Mouse (Mus musculus) liver, embryonic 13.5 days (tissue): ENCODE data around the gene Ccdc113. TPM values are rescaled to one million over a fixed set of nuclear protein-coding genes. Genes with fewer than 3 reads are reported as not detected.

Experiments used
- ATAC-seq: fragments of 200-750 bp; cut with Nextera tagmentation; 2 replicates; pipeline ENCODE4 v1.8.0; 2017; ENCODE audit warnings: low read depth, mild to moderate bottlenecking, moderate number of reproducible peaks, moderate library complexity
- DNase-seq: peaks from one replicate; pipeline ENCODE4 v3.0.0; 2022
- H3K27ac ChIP-seq: fragments of 300-500 bp; sonication (generic); 2 replicates; pipeline ENCODE4 v1.5.1; 2015; ENCODE audit warnings: moderate library complexity, mild to moderate bottlenecking, inconsistent platforms
- H3K27me3 ChIP-seq: fragments of 300-500 bp; sonication (generic); 2 replicates; pipeline ENCODE4 v1.6.1; 2015; ENCODE audit warnings: mild to moderate bottlenecking, inconsistent platforms
- H3K36me3 ChIP-seq: fragments of 300-500 bp; sonication (generic); 2 replicates; pipeline ENCODE4 v1.6.1; 2015; ENCODE audit warnings: mild to moderate bottlenecking, inconsistent platforms
- H3K4me1 ChIP-seq: fragments of 300-500 bp; sonication (generic); replicated peaks from 2 replicates; pipeline ENCODE4 v1.6.1; 2015; ENCODE audit warnings: inconsistent platforms
- H3K4me2 ChIP-seq: fragments of 300-500 bp; sonication (generic); 2 replicates; pipeline ENCODE4 v1.6.1; 2015; ENCODE audit warnings: inconsistent platforms, mild to moderate bottlenecking, moderate library complexity
- H3K4me3 ChIP-seq: fragments of 300-500 bp; sonication (generic); replicated peaks from 2 replicates; pipeline ENCODE4 v1.5.1; 2015; ENCODE audit warnings: mild to moderate bottlenecking, inconsistent platforms
- H3K9ac ChIP-seq: fragments of 300-500 bp; sonication (generic); 2 replicates; pipeline ENCODE4 v1.6.1; 2015; ENCODE audit warnings: mild to moderate bottlenecking, inconsistent platforms
- H3K9me3 ChIP-seq: fragments of 300-500 bp; sonication (generic); replicated peaks from 2 replicates; pipeline ENCODE4 v1.6.1; 2016; ENCODE audit warnings: inconsistent platforms
- WGBS: fragments of 180-500 bp; shearing (Covaris S2); methylation state at CpG from one replicate; pipeline ENCODE4 v1.1.7; 2015; ENCODE audit not compliant: insufficient replicate concordance; 5-methylcytosine and 5-hydroxymethylcytosine counted together
- polyA plus RNA-seq: library from polyadenylated mRNA; unstranded; fragments of >200 nt; fragmentation: Nextera tagmentation; extraction: Ambion mirVana; gene quantifications from 2 replicates; pipeline ENCODE4 v1.2.1, GENCODE M21; 2015

Gene Ccdc113
- polyA plus RNA-seq, 1 experiment from 2014 or later, result not detected

DNA sequence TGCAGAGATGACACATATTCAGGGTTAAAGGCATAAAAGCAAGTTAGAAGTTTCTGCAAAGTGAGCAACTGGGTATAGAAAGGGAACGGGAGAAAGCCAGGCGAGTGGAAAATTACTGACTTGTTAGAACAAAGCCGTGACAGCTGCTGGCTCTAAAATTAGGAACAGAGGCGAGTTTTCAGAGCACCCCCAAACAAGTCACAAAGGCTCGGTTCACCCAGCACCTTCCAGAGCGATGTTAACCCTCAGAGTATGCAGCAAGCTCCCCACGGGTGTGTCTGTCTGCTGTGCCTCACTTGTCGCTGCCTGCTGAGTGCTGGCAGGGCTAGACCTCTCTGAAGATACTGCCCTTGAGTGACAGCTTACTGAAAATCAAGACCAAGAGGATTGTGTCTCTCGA is 73.3 kb downstream of the Ccdc113 start:
- no peaks in the 10 kb centered on the region for H3K36me3 ChIP-seq
- no peak overlapping the region for H3K27ac ChIP-seq
- no peak overlapping the region for H3K4me2 ChIP-seq
- H3K27me3 ChIP-seq, result peaks cover 9% of the 10 kb centered on the region; the same call in 1 of the 2 replicates
- ATAC-seq, result no peak
- H3K4me1 ChIP-seq, result peaks cover 11% of the 10 kb centered on the region
- H3K4me3 ChIP-seq, result no peak overlapping the region
- 51% methylated on average over 9 of the region's 9 CpGs for WGBS
- H3K9ac ChIP-seq, result no peak overlapping the region
- H3K9me3 ChIP-seq, result no peaks in the 10 kb centered on the region
- DNase-seq, result no peak

Other genes starting within 250 kb of the Ccdc113 start
- not detected in 2 replicates for gene Cngb1, start 227.5 kb upstream of the Ccdc113 start, polyA plus RNA-seq
- not detected in 2 replicates for gene Tepp, start 223.5 kb upstream of the Ccdc113 start, polyA plus RNA-seq
- gene Zfp319, start 202.1 kb upstream of the Ccdc113 start, polyA plus RNA-seq, result 0.78 and 1.2 TPM in 2 replicates
- gene Usb1, start 201.8 kb upstream of the Ccdc113 start, polyA plus RNA-seq, result 13.0 and 15.2 TPM in 2 replicates
- 0.86 and 1.1 TPM in 2 replicates for gene Mmp15, start 181.8 kb upstream of the Ccdc113 start, polyA plus RNA-seq
- gene Cfap20, start 99.2 kb upstream of the Ccdc113 start, polyA plus RNA-seq, result 41.2 TPM in 2 replicates
- 4.9 and 6.2 TPM in 2 replicates for gene Csnk2a2, start 44.0 kb upstream of the Ccdc113 start, polyA plus RNA-seq
- not detected in 2 replicates for gene Prss54, start 42.3 kb downstream of the Ccdc113 start, polyA plus RNA-seq
- 11.2 and 13.2 TPM in 2 replicates for gene Gins3, start 99.4 kb downstream of the Ccdc113 start, polyA plus RNA-seq
- 1.6 and 1.7 TPM in 2 replicates for gene Ndrg4, start 142.9 kb downstream of the Ccdc113 start, polyA plus RNA-seq
- 22.8 and 23.1 TPM in 2 replicates for gene Setd6, start 181.8 kb downstream of the Ccdc113 start, polyA plus RNA-seq